8 mouse cellular contexts compared by ENCODE assay signal in the genomic region with DNA sequence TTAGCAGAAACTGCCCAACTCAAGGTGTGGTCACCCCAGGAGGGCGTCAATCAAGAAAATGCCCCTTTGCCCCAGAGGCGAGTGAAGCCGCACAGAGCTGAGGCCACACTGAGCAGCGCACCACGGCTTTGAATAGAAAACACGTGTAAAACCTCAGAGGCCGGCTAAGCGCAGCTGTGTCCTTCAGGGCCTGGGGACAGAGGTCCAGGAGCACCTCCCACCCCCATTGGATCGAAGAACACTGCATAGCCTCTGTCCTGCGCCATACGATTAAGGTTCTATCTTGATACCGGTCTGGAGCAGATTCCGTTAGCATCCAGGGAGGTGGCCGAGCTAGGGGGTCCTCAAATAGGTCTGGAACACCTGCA. TPM values are rescaled to one million over a fixed set of nuclear protein-coding genes. Genes with fewer than 3 reads are reported as not detected.
A peak's percentile ranks its signal among the peaks of the same experiment; 100 is the strongest.
DNase-seq lines count a peak whose midpoint lies in the region; ATAC-seq and TF ChIP-seq lines count a peak whose summit lies in the region.

No protein-coding gene starts in this region.

- H3K36me3 ChIP-seq in limb, embryonic 14.5 days (ENCODE audit: control insufficient read depth, insufficient read depth, low read length), result no peaks in the 10 kb centered on the region
- H3K36me3 ChIP-seq in myocyte (ENCODE audit: control insufficient read depth, insufficient read depth), result no peaks in the 10 kb centered on the region

- 3% methylated on average over 14 of the region's 14 CpGs for WGBS in bone marrow, adult 2 months
- WGBS in limb, embryonic 14.5 days, result 0% methylated on average over 14 of the region's 14 CpGs

- no peaks in the 10 kb centered on the region for H3K9me3 ChIP-seq in limb, embryonic 14.5 days (ENCODE audit: control insufficient read depth, low read length)

- H3K4me3 ChIP-seq in bone marrow, adult 2 months (replicated peaks; ENCODE audit: control insufficient read depth, low read depth, low read length), result peak overlapping the region; percentile 73
- H3K4me3 ChIP-seq in limb, embryonic 14.5 days (replicated peaks; ENCODE audit: low read length), result peak overlapping the region; percentile 44
- peak overlapping the region; percentile 18 for H3K4me3 ChIP-seq in myocyte

- H3K27me3 ChIP-seq in limb, embryonic 14.5 days (ENCODE audit: control insufficient read depth, insufficient read depth, low read length), result peaks cover 65% of the 10 kb centered on the region
- H3K27me3 ChIP-seq in myocyte (ENCODE audit: control insufficient read depth, insufficient read depth, insufficient read length), result peaks cover 9% of the 10 kb centered on the region

- H3K4me1 ChIP-seq in bone marrow, adult 2 months (ENCODE audit: control insufficient read depth, insufficient read depth, low read length), result no peaks in the 10 kb centered on the region; the same call in 1 of the 2 replicates
- H3K4me1 ChIP-seq in limb, embryonic 14.5 days (ENCODE audit: control insufficient read depth, insufficient read depth, low read length), result peaks cover 4% of the 10 kb centered on the region

- no peak for ATAC-seq in limb, embryonic 14.5 days (ENCODE audit: low FRiP score, low read depth)

- no peaks in the 10 kb centered on the region for H3K79me2 ChIP-seq in myocyte (ENCODE audit: control insufficient read depth, insufficient read depth)

- H3K4me2 ChIP-seq in limb, embryonic 14.5 days (replicated peaks; ENCODE audit: low read depth, low read length, severe bottlenecking), result peak overlapping the region; percentile 65
- H3K4me2 ChIP-seq in myocyte (ENCODE audit: low read depth), result peak overlapping the region; percentile 65

- peak; percentile 38 for DNase-seq in kidney, adult 11 months
- DNase-seq in kidney, adult 18-20 months, result no peak
- peak; percentile 21 for DNase-seq in heart, postnatal 4 days
- no peak for DNase-seq in limb, embryonic 14.5 days (ENCODE audit: low spot score)
- no peak for DNase-seq in cerebellum, adult 11 months
- no peak for DNase-seq in layer of hippocampus, postnatal 10 days (ENCODE audit: low spot score in 2 of 2)

- H3ac ChIP-seq in myocyte (ENCODE audit: control insufficient read depth, insufficient read length), result no peak overlapping the region

- no peak for TF ChIP-seq POLR2A in bone marrow, adult 2 months (IDR thresholded peaks at IDR 0.05; ENCODE audit: borderline replicate concordance, control insufficient read depth, low read depth, low read length)
- no peak for TF ChIP-seq POLR2A in limb, embryonic 14.5 days (IDR thresholded peaks at IDR 0.05; ENCODE audit: borderline replicate concordance, extremely low read depth, insufficient read depth, insufficient read length)
- TF ChIP-seq POLR2A in myocyte (IDR thresholded peaks at IDR 0.05; ENCODE audit: insufficient read length, low read depth), result no peak

- no peak for TF ChIP-seq CTCF in bone marrow, adult 2 months (IDR thresholded peaks at IDR 0.05; ENCODE audit: control insufficient read depth, insufficient read depth, low read length)

- H3K9ac ChIP-seq in limb, embryonic 14.5 days (ENCODE audit: low read depth, low read length, severe bottlenecking), result no peak overlapping the region

- H3K27ac ChIP-seq in bone marrow, adult 2 months (ENCODE audit: control insufficient read depth, insufficient read depth, low read depth, low read length, poor library complexity), result peak overlapping the region; percentile 66; the same call in 1 of the 2 replicates
- no peak overlapping the region for H3K27ac ChIP-seq in limb, embryonic 14.5 days (replicated peaks; ENCODE audit: low read depth, low read length)

TF ChIP-seq in myocyte, 11 proteins besides CTCF, POLR2A, EP300 and RAD21:
- TF ChIP-seq CEBPB (IDR thresholded peaks at IDR 0.05; ENCODE audit: insufficient read depth, poor library complexity, severe bottlenecking), result no peak
- no peak for TF ChIP-seq MYOG (IDR thresholded peaks at IDR 0.05; ENCODE audit: control insufficient read depth in 1 of 3, insufficient read depth in 1 of 3, insufficient read length in 2 of 3, low read depth in 2 of 3)
- no peak for TF ChIP-seq TCF12 (IDR thresholded peaks at IDR 0.05; ENCODE audit: insufficient read depth, poor library complexity, severe bottlenecking)
- no peak for TF ChIP-seq MYOD1 (IDR thresholded peaks at IDR 0.05; ENCODE audit: control insufficient read depth in 1 of 3, insufficient read length in 2 of 3, low read depth in 2 of 3)
- TF ChIP-seq MAX (IDR thresholded peaks at IDR 0.05; ENCODE audit: low read depth), result no peak
- TF ChIP-seq TCF3 (IDR thresholded peaks at IDR 0.05; ENCODE audit: insufficient read length, low read depth), result no peak

RNA-seq across cellular contexts. Expression of gene Hhex, which starts 0.7 kb away (rescaled TPM):
- polyA plus RNA-seq in bone marrow, adult 2 months (2011; ENCODE audit: insufficient read depth, insufficient read length, low replicate concordance, missing spikeins), result 11.0 and 19.3 TPM in 2 replicates
- total RNA-seq in heart, postnatal 4 days (2021), result 1 to 10 TPM; 7.3 to 9.1 TPM
- polyA plus RNA-seq in limb, embryonic 14.5 days (2012; rRNA removed), result 4.5 and 5.2 TPM in 2 replicates
- polyA plus RNA-seq in limb, embryonic 14.5 days (2014; fragmentation: Nextera tagmentation; extraction: Ambion mirVana), result 7.7 and 8.0 TPM in 2 replicates
- 0.44 TPM for polyA plus RNA-seq in myocyte (2012; fragmentation: generic; extraction: Trizol)
- 1 to 10 TPM; 2.3 to 3.5 TPM for total RNA-seq in layer of hippocampus, postnatal 10 days (2021)

RNA-seq across cellular contexts. Expression of gene Kif11, which starts 57.7 kb away (rescaled TPM):
- 35.6 and 50.2 TPM in 2 replicates for polyA plus RNA-seq in bone marrow, adult 2 months (2011; ENCODE audit: insufficient read depth, insufficient read length, low replicate concordance, missing spikeins)
- 10 to 100 TPM; 36.8 to 41.7 TPM for total RNA-seq in heart, postnatal 4 days (2021)
- polyA plus RNA-seq in limb, embryonic 14.5 days (2012; rRNA removed), result 39.8 and 46.7 TPM in 2 replicates
- polyA plus RNA-seq in limb, embryonic 14.5 days (2014; fragmentation: Nextera tagmentation; extraction: Ambion mirVana), result 47.1 and 51.3 TPM in 2 replicates
- polyA plus RNA-seq in myocyte (2012; fragmentation: generic; extraction: Trizol), result 4.1 TPM
- total RNA-seq in layer of hippocampus, postnatal 10 days (2021), result 1 to 10 TPM; 4.5 to 5.1 TPM

Comparison
In these comparisons a context has a peak if more than half of its experiments do, and no peak if none do; other contexts are left out.
1. DNase-seq: peak in kidney, adult 11 months (single experiment) and heart, postnatal 4 days (single experiment); none in kidney, adult 18-20 months (single experiment), limb, embryonic 14.5 days (single experiment), cerebellum, adult 11 months (single experiment) and layer of hippocampus, postnatal 10 days (0 of 2).
2. H3K4me3 ChIP-seq: peak in every context shown above with its lines; median percentile 73 in bone marrow, adult 2 months; 44 in limb, embryonic 14.5 days; 18 in myocyte.